Mouse (Mus musculus): ENCODE data around the gene 1110025L11Rik. TPM values are rescaled to one million over a fixed set of nuclear protein-coding genes. Genes with fewer than 3 reads are reported as not detected.
"Not testable (repeated sequence)": the region's sequence is repeated elsewhere in the genome, so short reads cannot be mapped to it uniquely, and the experiment has no call there.

Gene 1110025L11Rik
- polyA plus RNA-seq (2015; fragmentation: Nextera tagmentation; extraction: Ambion mirVana) = not detected in 2 replicates

DNA sequence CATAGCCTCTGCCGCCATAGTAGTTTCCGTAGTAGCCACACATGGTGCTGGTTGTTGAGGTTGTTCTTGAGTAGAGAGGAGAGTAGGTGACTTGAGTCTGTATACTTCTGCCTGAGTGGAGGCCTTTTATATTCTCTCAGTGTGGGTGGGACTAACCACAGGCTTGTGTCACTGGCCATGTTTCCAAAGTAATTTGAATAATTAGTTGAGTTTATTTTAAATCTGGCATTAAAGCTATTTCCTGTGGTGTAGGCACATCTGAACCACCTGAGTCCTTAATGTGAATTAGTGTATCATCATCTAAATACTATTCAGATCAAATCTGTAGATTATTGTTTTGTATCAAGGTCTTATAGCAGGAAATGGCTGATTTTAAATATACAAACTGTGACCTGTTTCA is at the start of gene 1110025L11Rik:
Gene 1110025L11Rik, minus strand, starts transcription at position 101 of the 400 bp plus-strand sequence.
- WGBS = no CpG with 5 or more reads among the region's 2 CpGs
- not testable (repeated sequence) for H3K27me3 ChIP-seq; H3K9ac ChIP-seq; H3K4me1 ChIP-seq (replicated peaks); H3K4me2 ChIP-seq; H3K9me3 ChIP-seq; H3K4me3 ChIP-seq; H3K36me3 ChIP-seq; H3K27ac ChIP-seq; ATAC-seq (ENCODE audit: low FRiP score)

DNA sequence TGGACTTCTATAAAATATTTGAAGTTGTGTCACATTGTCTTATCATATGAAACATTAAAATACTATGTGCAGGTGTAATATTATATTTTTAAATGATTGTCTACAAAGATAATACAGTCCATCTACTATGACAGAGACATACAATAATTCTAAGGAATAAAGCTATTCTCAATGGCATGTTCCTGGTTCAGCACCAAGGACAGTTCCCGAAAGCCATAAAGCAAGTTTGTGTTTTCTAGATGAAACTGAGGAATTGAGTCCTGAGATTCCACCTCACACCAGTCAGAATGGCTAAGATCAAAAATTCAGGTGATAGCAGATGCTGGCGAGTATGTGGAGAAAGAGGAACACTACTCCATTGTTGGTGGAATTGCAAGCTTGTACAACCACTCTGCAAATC is 7.2 kb upstream of the 1110025L11Rik start:
- H3K4me1 ChIP-seq (replicated peaks) = not testable (repeated sequence)
- 73% methylated on average over 2 of the region's 2 CpGs for WGBS

DNA sequence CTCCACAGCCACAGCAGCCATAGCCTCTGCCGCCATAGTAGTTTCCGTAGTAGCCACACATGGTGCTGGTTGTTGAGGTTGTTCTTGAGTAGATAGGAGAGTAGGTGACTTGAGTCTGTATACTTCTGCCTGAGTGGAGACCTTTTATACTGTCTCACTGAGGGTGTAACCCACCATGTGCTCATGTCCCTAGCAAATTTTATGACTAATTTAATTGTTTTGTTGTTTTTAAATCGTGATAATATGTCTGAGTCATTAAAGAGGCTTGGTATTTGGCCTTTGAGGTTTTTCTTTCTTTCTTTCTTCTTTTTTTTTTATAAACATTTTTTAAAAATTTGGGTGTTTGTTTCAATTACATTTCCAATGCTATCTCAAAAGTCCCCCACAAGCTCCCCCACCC is 16.0 kb downstream of the 1110025L11Rik start, which contains the start of gene Krtap6-5:
Gene Krtap6-5, minus strand, starts transcription at position 101 of the 400 bp plus-strand sequence.
- Histone ChIP-seq H3K27ac (no peak within 1 kb of the TSS), H3K9ac (no peak within 1 kb of the TSS), H3K27me3 (no peaks in the 10 kb centered on the region), H3K36me3 (no peaks in the 10 kb centered on the region), H3K4me3 (no peak within 1 kb of the TSS), H3K4me2 (no peak within 1 kb of the TSS), H3K9me3 (no peaks in the 10 kb centered on the region), H3K4me1 (replicated peaks) (no peaks in the 10 kb centered on the region)
- 92% methylated on average over 3 of the region's 3 CpGs for WGBS
- no peak for ATAC-seq (ENCODE audit: low FRiP score)

More for the DNA sequence above, 7.2 kb upstream of the 1110025L11Rik start:
- not testable (repeated sequence) for H3K9me3 ChIP-seq; ATAC-seq (ENCODE audit: low FRiP score); H3K27ac ChIP-seq; H3K4me2 ChIP-seq; H3K27me3 ChIP-seq; H3K9ac ChIP-seq; H3K4me3 ChIP-seq; H3K36me3 ChIP-seq

DNA sequence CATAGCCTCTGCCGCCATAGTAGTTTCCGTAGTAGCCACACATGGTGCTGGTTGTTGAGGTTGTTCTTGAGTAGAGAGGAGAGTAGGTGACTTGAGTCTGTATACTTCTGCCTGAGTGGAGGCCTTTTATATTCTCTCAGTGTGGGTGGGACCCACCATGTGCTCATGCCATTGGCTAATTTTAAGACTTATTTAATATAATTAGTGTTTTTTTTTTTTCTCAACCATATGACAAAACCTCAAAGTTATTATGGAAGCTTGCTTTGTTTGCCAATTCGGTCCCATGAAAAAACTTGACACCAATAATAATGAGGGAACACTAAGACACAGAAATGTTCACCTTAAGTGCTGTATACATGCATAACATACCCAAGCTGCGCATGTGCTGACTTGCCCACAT is 22.4 kb downstream of the 1110025L11Rik start, which contains the start of gene Gm10228:
Gene Gm10228, minus strand, starts transcription at position 101 of the 400 bp plus-strand sequence.
- H3K9ac ChIP-seq; H3K9me3 ChIP-seq; ATAC-seq (ENCODE audit: low FRiP score); H3K4me3 ChIP-seq; H3K27ac ChIP-seq; H3K36me3 ChIP-seq; H3K4me2 ChIP-seq; H3K27me3 ChIP-seq; H3K4me1 ChIP-seq (replicated peaks): not testable (repeated sequence)
- 97% methylated on average over 2 of the region's 4 CpGs for WGBS

DNA sequence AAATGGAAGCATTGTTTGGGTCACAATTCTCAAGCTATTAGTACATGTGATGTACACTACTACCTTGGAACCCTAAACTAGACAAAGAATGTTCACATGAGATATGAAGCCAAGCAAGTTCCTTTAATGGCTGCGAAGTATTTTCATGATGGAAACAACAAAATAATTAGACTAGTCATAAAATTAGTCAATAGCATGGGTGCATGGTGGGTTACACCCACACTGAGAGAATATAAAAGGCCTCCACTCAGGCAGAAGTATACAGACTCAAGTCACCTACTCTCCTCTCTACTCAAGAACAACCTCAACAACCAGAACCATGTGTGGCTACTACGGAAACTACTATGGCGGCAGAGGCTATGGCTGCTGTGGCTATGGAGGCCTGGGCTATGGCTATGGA is 32.4 kb downstream of the 1110025L11Rik start, which contains the start of gene Krtap6-1:
Gene Krtap6-1, plus strand, starts transcription at position 301 of the 400 bp plus-strand sequence.
- not testable (repeated sequence) for H3K4me3 ChIP-seq; ATAC-seq (ENCODE audit: low FRiP score); H3K9ac ChIP-seq; H3K4me1 ChIP-seq (replicated peaks); H3K27ac ChIP-seq; H3K27me3 ChIP-seq; H3K36me3 ChIP-seq; H3K9me3 ChIP-seq; H3K4me2 ChIP-seq
- 96% methylated on average over 3 of the region's 3 CpGs for WGBS

DNA sequence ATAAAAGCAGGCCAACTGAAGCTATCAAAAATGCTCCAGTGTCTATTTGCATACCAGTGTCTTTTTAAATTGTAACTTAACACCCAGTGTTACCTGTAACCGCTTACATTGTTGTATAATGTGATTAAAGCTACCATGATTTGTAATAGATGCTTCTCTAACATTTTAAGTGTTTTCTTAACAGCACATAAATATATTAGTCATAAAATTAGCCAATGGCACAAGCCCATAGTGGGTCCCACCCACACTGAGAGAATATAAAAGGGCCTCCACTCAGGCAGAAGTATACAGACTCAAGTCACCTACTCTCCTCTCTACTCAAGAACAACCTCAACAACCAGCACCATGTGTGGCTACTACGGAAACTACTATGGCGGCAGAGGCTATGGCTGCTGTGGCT is 48.8 kb downstream of the 1110025L11Rik start, which contains the start of gene Gm10229:
Gene Gm10229, plus strand, starts transcription at position 301 of the 400 bp plus-strand sequence.
- not testable (repeated sequence) for H3K27ac ChIP-seq; H3K9ac ChIP-seq; H3K36me3 ChIP-seq; H3K4me3 ChIP-seq; H3K9me3 ChIP-seq; H3K4me2 ChIP-seq; ATAC-seq (ENCODE audit: low FRiP score); H3K27me3 ChIP-seq; H3K4me1 ChIP-seq (replicated peaks)
- 100% methylated on average over 2 of the region's 3 CpGs for WGBS

DNA sequence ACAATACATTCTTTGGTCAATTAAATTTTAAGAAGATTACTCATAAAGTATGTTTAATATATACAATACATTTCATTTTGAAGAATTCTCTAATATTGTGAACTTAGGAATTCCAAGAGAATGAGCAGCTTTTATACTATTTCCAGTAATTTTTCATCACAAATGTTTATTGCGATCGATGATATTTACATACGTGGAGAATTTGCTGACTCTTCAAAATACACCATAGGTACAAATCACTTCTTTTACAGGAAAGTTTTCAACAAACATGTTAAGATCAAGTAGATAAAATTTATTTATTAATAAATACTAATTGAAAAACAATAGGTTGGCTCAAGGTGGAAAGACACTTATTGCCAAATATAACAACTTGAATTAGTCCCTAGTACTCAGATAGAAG is 49.8 kb downstream of the 1110025L11Rik start:
- no peak overlapping the region for H3K4me2 ChIP-seq
- H3K9ac ChIP-seq = no peak overlapping the region
- H3K9me3 ChIP-seq = no peaks in the 10 kb centered on the region
- WGBS = 98% methylated on average over 3 of the region's 3 CpGs
- no peak overlapping the region for H3K27ac ChIP-seq
- no peaks in the 10 kb centered on the region for H3K4me1 ChIP-seq (replicated peaks)
- no peaks in the 10 kb centered on the region for H3K27me3 ChIP-seq
- no peak overlapping the region for H3K4me3 ChIP-seq
- H3K36me3 ChIP-seq = no peaks in the 10 kb centered on the region
- no peak for ATAC-seq (ENCODE audit: low FRiP score)

Other genes starting within 250 kb of the 1110025L11Rik start
- gene Krtap15, start 243.8 kb downstream of the 1110025L11Rik start, polyA plus RNA-seq (2015; fragmentation: Nextera tagmentation; extraction: Ambion mirVana) = not detected in 2 replicates
- gene Krtap14, start 237.9 kb downstream of the 1110025L11Rik start, polyA plus RNA-seq (2015; fragmentation: Nextera tagmentation; extraction: Ambion mirVana) = not detected in 2 replicates
- not detected in 2 replicates for gene Krtap19-1, start 194.6 kb downstream of the 1110025L11Rik start, polyA plus RNA-seq (2015; fragmentation: Nextera tagmentation; extraction: Ambion mirVana)
- gene Krtap19-2, start 189.7 kb downstream of the 1110025L11Rik start, polyA plus RNA-seq (2015; fragmentation: Nextera tagmentation; extraction: Ambion mirVana) = not detected in 2 replicates
- gene Krtap19-3, start 186.0 kb downstream of the 1110025L11Rik start, polyA plus RNA-seq (2015; fragmentation: Nextera tagmentation; extraction: Ambion mirVana) = not detected in 2 replicates
- not detected in 2 replicates for gene Krtap19-4, start 178.9 kb downstream of the 1110025L11Rik start, polyA plus RNA-seq (2015; fragmentation: Nextera tagmentation; extraction: Ambion mirVana)
- gene Krtap19-5, start 167.5 kb downstream of the 1110025L11Rik start, polyA plus RNA-seq (2015; fragmentation: Nextera tagmentation; extraction: Ambion mirVana) = not detected in 2 replicates
- not detected in 2 replicates for gene Krtap19-9b, start 131.7 kb downstream of the 1110025L11Rik start, polyA plus RNA-seq (2015; fragmentation: Nextera tagmentation; extraction: Ambion mirVana)
- gene Krtap16-3, start 101.1 kb downstream of the 1110025L11Rik start, polyA plus RNA-seq (2015; fragmentation: Nextera tagmentation; extraction: Ambion mirVana) = not detected in 2 replicates
- not detected in 2 replicates for gene Krtap22-2, start 53.2 kb downstream of the 1110025L11Rik start, polyA plus RNA-seq (2015; fragmentation: Nextera tagmentation; extraction: Ambion mirVana)
- gene Gm10229, start 48.7 kb downstream of the 1110025L11Rik start, polyA plus RNA-seq (2015; fragmentation: Nextera tagmentation; extraction: Ambion mirVana) = not detected in 2 replicates
- not detected in 2 replicates for gene Krtap6-1, start 32.3 kb downstream of the 1110025L11Rik start, polyA plus RNA-seq (2015; fragmentation: Nextera tagmentation; extraction: Ambion mirVana)
- gene Gm10228, start 22.5 kb downstream of the 1110025L11Rik start, polyA plus RNA-seq (2015; fragmentation: Nextera tagmentation; extraction: Ambion mirVana) = not detected in 2 replicates
- gene Krtap6-5, start 16.1 kb downstream of the 1110025L11Rik start, polyA plus RNA-seq (2015; fragmentation: Nextera tagmentation; extraction: Ambion mirVana) = not detected in 2 replicates
- gene Krtap6-3, start 20.0 kb upstream of the 1110025L11Rik start, polyA plus RNA-seq (2015; fragmentation: Nextera tagmentation; extraction: Ambion mirVana) = not detected in 2 replicates
- not detected in 2 replicates for gene Gm6358, start 76.8 kb upstream of the 1110025L11Rik start, polyA plus RNA-seq (2015; fragmentation: Nextera tagmentation; extraction: Ambion mirVana)
- not detected in 2 replicates for gene Gm10061, start 87.1 kb upstream of the 1110025L11Rik start, polyA plus RNA-seq (2015; fragmentation: Nextera tagmentation; extraction: Ambion mirVana)
- gene Gm9789, start 94.0 kb upstream of the 1110025L11Rik start, polyA plus RNA-seq (2015; fragmentation: Nextera tagmentation; extraction: Ambion mirVana) = not detected in 2 replicates
- not detected in 2 replicates for gene Gm7735, start 105.5 kb upstream of the 1110025L11Rik start, polyA plus RNA-seq (2015; fragmentation: Nextera tagmentation; extraction: Ambion mirVana)
- not detected in 2 replicates for gene 1110057P08Rik, start 110.7 kb upstream of the 1110025L11Rik start, polyA plus RNA-seq (2015; fragmentation: Nextera tagmentation; extraction: Ambion mirVana)
- not detected in 2 replicates for gene Krtap20-2, start 141.9 kb upstream of the 1110025L11Rik start, polyA plus RNA-seq (2015; fragmentation: Nextera tagmentation; extraction: Ambion mirVana)